In genomic region chr9:42908657-42909313, GRCm38 (mm10) we compare ENCODE assay signal across 8 mouse cellular contexts. TPM values are rescaled to one million over a fixed set of nuclear protein-coding genes. Genes with fewer than 3 reads are reported as not detected.
DNase-seq lines count a peak whose midpoint lies in the region; ATAC-seq lines count a peak whose summit lies in the region.
"Had no signal": no experiment of that assay in that cellular context is flagged by ENCODE, and none has a peak within 500 bp of the region (broad histone marks: within the 10 kb centered on the region; RNA-seq: fewer than 3 reads in every experiment).

No protein-coding gene starts in this region.

- peak; percentile 45 for DNase-seq in embryo, embryonic 9.5 days (ENCODE audit: extremely low spot score)
- DNase-seq in kidney, postnatal 25 days: peak; percentile 24 to 50
- peak; percentile 27 for DNase-seq in lung, postnatal 25 days (ENCODE audit: low spot score)
- no peak for DNase-seq in cerebellum, postnatal 36 days
- DNase-seq in T-cell, adult 2 months (ENCODE audit: low spot score): no peak
- DNase-seq in urinary bladder, postnatal 25 days (ENCODE audit: low spot score): no peak
- DNase-seq: cerebellum, adult 2 months had no signal

- H3K4me1 ChIP-seq in heart, embryonic 12.5 days (replicated peaks): peaks cover 23% of the 10 kb centered on the region

- H3K27me3 ChIP-seq in heart, embryonic 12.5 days (replicated peaks): peaks cover 15% of the 10 kb centered on the region; the same call in 1 of the 2 replicates

- H3K9ac ChIP-seq in heart, embryonic 12.5 days: no peak overlapping the region

- peak; percentile 55 for ATAC-seq in heart, embryonic 12.5 days (ENCODE audit: insufficient number of reproducible peaks, low FRiP score)

- 0 out of 2 replicates have a peak overlapping the region, but pooled peaks have one; percentile 5 for H3K27ac ChIP-seq in heart, embryonic 12.5 days (ENCODE audit: poor library complexity, severe bottlenecking)

- no peaks in the 10 kb centered on the region for H3K36me3 ChIP-seq in heart, embryonic 12.5 days

- 36% methylated on average over 8 of the region's 8 CpGs for WGBS in heart, embryonic 12.5 days

- 0 out of 2 replicates have a peak, but pooled peaks cover 4% of the 10 kb centered on the region for H3K9me3 ChIP-seq in heart, embryonic 12.5 days (replicated peaks)

- no peak overlapping the region; the same call in 1 of the 2 replicates for H3K4me2 ChIP-seq in heart, embryonic 12.5 days

- H3K4me3 ChIP-seq in heart, embryonic 12.5 days: no peak overlapping the region

RNA-seq across cellular contexts. Expression of gene Grik4, which starts 35.5 kb away (rescaled TPM):
- polyA plus RNA-seq in heart, embryonic 12.5 days (2016; fragmentation: Nextera tagmentation; extraction: Ambion mirVana): 0.28 and 0.42 TPM in 2 replicates

Comparison
In these comparisons a context has a peak if more than half of its experiments do, and no peak if none do; other contexts are left out.
1. DNase-seq: peak in embryo, embryonic 9.5 days (single experiment), kidney, postnatal 25 days (2 of 2) and lung, postnatal 25 days (single experiment); none in cerebellum, postnatal 36 days (0 of 2), T-cell, adult 2 months (single experiment) and urinary bladder, postnatal 25 days (single experiment).